Mouse (Mus musculus) midbrain, embryonic 12.5 days (tissue): ENCODE results near the gene Fbxw11. TPM values are rescaled to one million over a fixed set of nuclear protein-coding genes. Genes with fewer than 3 reads are reported as not detected.
"Not testable (repeated sequence)": the region's sequence is repeated elsewhere in the genome, so short reads cannot be mapped to it uniquely, and the experiment has no call there.

Source experiments
- ATAC-seq: fragments of 200-750 bp; cut with Nextera tagmentation; 2 replicates; pipeline ENCODE4 v1.8.0; 2017; ENCODE audit warnings: low read depth, moderate TSS enrichment, moderate library complexity; ENCODE audit not compliant: low FRiP score
- H3K27ac ChIP-seq: fragments of 300-500 bp; sonication (generic); replicated peaks from 2 replicates; pipeline ENCODE4 v1.5.1; 2016; ENCODE audit warnings: mild to moderate bottlenecking
- H3K27me3 ChIP-seq: fragments of 300-500 bp; sonication (generic); 2 replicates; pipeline ENCODE4 v1.6.1; 2016; ENCODE audit warnings: mild to moderate bottlenecking
- H3K36me3 ChIP-seq: fragments of 300-500 bp; sonication (generic); 2 replicates; pipeline ENCODE4 v1.6.1; 2016
- H3K4me1 ChIP-seq: fragments of 300-500 bp; sonication (generic); 2 replicates; pipeline ENCODE4 v1.6.1; 2016
- H3K4me2 ChIP-seq: fragments of 300-500 bp; sonication (generic); replicated peaks from 2 replicates; pipeline ENCODE4 v1.6.1; 2016; ENCODE audit warnings: mild to moderate bottlenecking, moderate library complexity
- H3K4me3 ChIP-seq: fragments of 300-500 bp; sonication (generic); 2 replicates; pipeline ENCODE4 v1.5.1; 2016; ENCODE audit warnings: mild to moderate bottlenecking
- H3K9ac ChIP-seq: fragments of 300-500 bp; sonication (generic); replicated peaks from 2 replicates; pipeline ENCODE4 v1.6.1; 2016; ENCODE audit warnings: mild to moderate bottlenecking, moderate library complexity
- H3K9me3 ChIP-seq: fragments of 300-500 bp; sonication (generic); 2 replicates; pipeline ENCODE4 v1.6.1; 2016; ENCODE audit warnings: mild to moderate bottlenecking
- WGBS: fragments of 180-500 bp; shearing (Covaris S2); methylation state at CpG from one replicate; pipeline ENCODE4 v1.1.7; 2016; 5-methylcytosine and 5-hydroxymethylcytosine counted together
- polyA plus RNA-seq: library from polyadenylated mRNA; unstranded; fragments of >200 nt; fragmentation: Nextera tagmentation; extraction: Ambion mirVana; gene quantifications from 2 replicates; pipeline ENCODE4 v1.2.1, GENCODE M21; 2016

The Fbxw11 gene
- polyA plus RNA-seq, 1 experiment from 2014 or later, result 110 TPM

DNA sequence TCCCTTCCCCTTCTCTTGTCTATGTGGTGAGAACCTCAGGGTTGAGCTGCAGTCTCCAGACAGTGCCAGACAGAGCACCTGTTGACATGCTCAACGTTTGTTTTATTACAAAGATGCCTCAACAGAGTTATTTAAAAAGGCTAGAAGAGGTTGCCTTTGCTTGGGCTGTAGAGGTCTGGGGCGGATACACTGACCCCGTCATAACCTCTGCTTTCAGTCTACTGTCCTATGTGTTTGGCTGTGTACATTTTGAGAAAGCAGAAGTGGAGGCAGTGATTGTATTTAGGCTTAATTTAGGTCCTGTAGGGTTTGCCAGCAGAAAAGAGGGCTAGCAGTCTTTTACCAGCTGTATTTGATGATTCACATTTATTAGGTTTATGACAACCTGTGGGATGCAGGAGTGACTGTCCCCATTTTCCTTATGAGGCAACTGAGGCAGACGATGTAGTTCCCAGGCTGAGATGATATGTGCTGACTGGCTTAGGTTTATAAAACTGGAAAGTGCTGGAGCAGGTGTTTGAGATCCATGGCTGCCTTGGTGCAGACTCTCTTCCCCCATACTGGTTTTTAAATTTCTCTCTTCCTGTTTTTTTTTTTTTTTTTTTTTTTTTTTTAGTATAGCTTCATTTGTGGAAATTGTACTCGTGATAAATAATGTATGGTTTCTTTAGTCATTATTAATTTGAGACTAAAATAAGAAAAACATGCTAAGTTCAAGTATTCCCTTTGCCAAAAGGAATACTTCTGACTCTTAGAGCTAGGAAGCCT is 40.0 kb downstream of the Fbxw11 start:
- H3K9me3 ChIP-seq, result no peaks in the 10 kb centered on the region
- H3K9ac ChIP-seq, result no peak overlapping the region
- peaks cover 15% of the 10 kb centered on the region; the same call in 1 of the 2 replicates for H3K4me1 ChIP-seq
- H3K36me3 ChIP-seq, result no peaks in the 10 kb centered on the region
- ATAC-seq, result no peak
- no peaks in the 10 kb centered on the region for H3K27me3 ChIP-seq
- WGBS, result 84% methylated on average over 5 of the region's 5 CpGs
- no peak overlapping the region for H3K4me3 ChIP-seq
- no peak overlapping the region for H3K4me2 ChIP-seq
- no peak overlapping the region for H3K27ac ChIP-seq

DNA sequence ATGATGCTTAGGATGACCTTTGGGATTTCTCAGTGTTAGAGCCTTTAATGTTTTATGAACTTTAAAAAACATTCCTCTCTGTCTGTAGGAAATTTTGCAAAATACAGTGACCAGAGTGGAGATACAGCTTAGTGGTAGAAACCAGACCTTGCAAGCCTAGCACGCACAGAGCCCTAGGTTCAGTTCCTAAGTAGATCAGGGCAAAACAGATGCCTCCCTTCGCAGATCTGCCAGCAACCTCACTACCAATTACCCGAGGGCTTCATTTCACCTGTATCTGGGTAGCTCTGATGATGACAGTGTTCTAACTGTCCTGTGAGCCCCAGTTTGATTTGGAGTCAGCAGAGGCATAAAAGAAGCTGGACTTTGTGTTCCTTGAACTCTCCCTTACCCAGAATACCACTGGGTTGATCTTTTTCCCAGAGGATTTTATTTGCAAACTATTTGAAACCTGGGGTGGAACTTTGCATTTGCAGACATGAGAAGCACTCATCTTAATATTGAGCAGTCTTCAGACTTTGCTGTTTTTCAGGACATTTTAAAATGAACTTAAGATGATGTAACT is 42.2 kb downstream of the Fbxw11 start:
- 87% methylated on average over 3 of the region's 3 CpGs for whole genome bisulfite sequencing
- no peaks in the 10 kb centered on the region for H3K27me3 ChIP-seq
- H3K36me3 ChIP-seq, result no peaks in the 10 kb centered on the region
- H3K9me3 ChIP-seq, result no peaks in the 10 kb centered on the region
- peaks cover 15% of the 10 kb centered on the region; the same call in 1 of the 2 replicates for H3K4me1 ChIP-seq
- H3K4me3 ChIP-seq, result no peak overlapping the region
- no peak for ATAC-seq
- no peak overlapping the region for H3K27ac ChIP-seq
- H3K4me2 ChIP-seq, result no peak overlapping the region
- no peak overlapping the region for H3K9ac ChIP-seq

DNA sequence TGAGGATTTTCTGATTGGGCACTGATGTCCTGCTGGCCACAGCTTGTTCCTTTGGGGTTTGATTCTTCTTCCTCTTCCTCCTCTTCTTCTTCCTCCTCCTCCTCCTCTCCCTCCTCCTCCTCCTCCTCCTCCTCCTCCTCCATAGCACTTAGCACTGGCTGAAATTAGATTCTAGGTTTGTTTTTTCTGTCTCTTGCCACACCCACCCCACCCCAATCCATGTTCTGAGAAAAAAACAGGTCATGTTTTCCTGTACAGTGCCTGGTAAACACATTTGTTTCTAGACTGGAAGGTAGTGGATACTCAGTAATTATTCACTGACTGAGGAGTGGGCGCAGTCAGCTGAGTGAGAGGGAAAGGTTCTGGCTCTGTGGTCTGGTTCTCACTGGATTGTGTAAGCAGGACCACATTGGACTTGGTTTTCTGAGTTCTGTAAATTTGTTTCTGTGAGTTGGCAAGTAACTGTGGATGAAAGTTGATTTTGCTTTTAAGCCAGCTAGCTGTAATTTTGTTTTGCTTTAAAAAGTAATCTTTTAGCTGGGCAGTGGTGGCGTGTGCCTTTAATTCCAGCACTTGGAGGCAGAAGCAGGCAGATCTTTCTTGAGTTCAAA is 45.8 kb downstream of the Fbxw11 start:
- H3K4me3 ChIP-seq, result no peak overlapping the region
- H3K9ac ChIP-seq, result no peak overlapping the region
- no peaks in the 10 kb centered on the region for H3K27me3 ChIP-seq
- no peak overlapping the region for H3K27ac ChIP-seq
- peaks cover 4% of the 10 kb centered on the region; the same call in 1 of the 2 replicates for H3K4me1 ChIP-seq
- 88% methylated on average over 2 of the region's 2 CpGs for WGBS
- H3K9me3 ChIP-seq, result no peaks in the 10 kb centered on the region
- no peak overlapping the region for H3K4me2 ChIP-seq
- H3K36me3 ChIP-seq, result no peaks in the 10 kb centered on the region
- ATAC-seq, result no peak

DNA sequence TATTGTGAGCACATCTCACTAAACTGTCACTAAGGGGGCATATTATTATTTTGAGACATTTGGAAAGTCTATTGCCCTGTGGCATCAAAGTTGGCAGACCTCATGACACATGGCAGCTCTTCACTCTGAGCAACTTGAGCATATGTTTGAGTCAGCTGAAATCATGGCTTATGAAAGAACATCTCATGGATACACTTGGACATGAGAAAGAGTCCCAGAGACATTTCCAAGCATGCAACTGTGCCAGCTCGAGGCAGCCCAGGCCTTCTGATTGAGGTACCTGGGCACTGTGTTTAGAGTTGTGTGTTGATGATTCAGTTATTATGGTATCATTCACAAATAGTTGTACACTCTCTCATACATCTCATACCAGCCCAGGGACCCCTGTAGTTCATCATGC is 47.0 kb downstream of the Fbxw11 start:
- Histone ChIP-seq H3K9ac (no peak overlapping the region), H3K27ac (no peak overlapping the region), H3K9me3 (no peaks in the 10 kb centered on the region), H3K4me2 (no peak overlapping the region), H3K36me3 (no peaks in the 10 kb centered on the region), H3K4me3 (no peak overlapping the region), H3K27me3 (no peaks in the 10 kb centered on the region), H3K4me1 (0 out of 2 replicates have a peak, but pooled peaks cover 3% of the 10 kb centered on the region)
- ATAC-seq, result no peak
- WGBS, result 96% methylated on average over 1 of the region's 1 CpGs

DNA sequence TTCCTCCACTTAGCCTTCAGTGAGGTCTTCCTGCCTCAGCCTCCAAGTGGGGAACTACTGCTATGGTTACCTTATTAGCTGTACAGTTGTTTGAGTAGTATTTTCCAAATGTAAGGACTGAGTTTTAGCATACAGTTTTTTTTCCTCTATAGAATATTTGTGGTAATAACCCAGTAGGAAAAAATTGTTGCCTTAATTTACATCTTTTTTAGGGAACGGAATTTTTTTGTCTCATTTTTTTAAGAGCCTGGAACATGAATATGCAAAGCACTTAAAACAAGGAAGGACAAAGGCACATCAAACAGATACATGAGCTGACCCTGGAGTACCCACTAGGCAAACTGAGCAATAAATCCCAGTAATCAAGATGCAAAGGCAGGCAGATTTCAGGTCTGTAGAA is 50.3 kb downstream of the Fbxw11 start:
- H3K9me3 ChIP-seq, result no peaks in the 10 kb centered on the region
- no peak for ATAC-seq
- H3K27me3 ChIP-seq, result no peaks in the 10 kb centered on the region
- no peak overlapping the region for H3K9ac ChIP-seq
- no peak overlapping the region for H3K4me2 ChIP-seq
- H3K36me3 ChIP-seq, result no peaks in the 10 kb centered on the region
- H3K4me3 ChIP-seq, result no peak overlapping the region
- 0 out of 2 replicates have a peak, but pooled peaks cover 5% of the 10 kb centered on the region for H3K4me1 ChIP-seq
- H3K27ac ChIP-seq, result no peak overlapping the region
- WGBS, result 84% methylated on average over 1 of the region's 1 CpGs

DNA sequence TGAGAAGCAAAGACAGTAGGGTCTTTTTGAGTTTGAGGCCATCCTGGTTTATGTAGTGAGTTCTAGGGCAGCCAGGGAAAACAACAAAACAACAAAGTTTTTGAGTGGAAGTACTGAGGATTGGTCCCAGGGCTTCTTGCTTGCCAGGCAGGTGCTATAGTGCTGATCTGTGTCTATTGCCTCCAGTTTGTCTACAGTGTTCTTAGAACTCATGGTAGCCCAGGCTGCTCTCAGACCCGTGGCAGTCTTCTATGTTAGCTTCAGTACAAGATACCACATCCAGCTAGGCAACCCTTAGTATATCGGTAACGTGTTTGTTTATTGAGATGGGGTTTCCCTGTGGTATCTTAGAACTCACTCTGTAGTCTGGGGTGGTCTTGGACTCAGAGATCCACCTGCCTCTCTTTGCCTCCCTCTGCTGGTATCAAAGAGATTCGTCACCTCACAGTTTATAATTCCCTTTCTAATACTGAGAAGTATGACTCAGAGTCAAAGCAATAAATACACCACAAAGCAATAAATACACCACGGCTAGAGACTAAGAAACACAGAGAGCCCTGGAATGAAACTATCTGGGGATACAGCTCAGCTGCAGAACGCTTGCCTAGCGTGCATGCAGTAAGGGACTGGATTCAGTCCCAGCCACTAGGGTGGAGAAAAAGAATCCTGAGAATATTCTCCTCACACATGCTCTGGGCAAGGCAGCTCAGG is 51.1 kb downstream of the Fbxw11 start:
- H3K27me3 ChIP-seq, result no peaks in the 10 kb centered on the region
- no peak overlapping the region for H3K4me2 ChIP-seq
- 70% methylated on average over 7 of the region's 7 CpGs for whole genome bisulfite sequencing
- no peaks in the 10 kb centered on the region for H3K36me3 ChIP-seq
- H3K9ac ChIP-seq, result no peak overlapping the region
- no peak overlapping the region for H3K4me3 ChIP-seq
- peaks cover 8% of the 10 kb centered on the region; the same call in 1 of the 2 replicates for H3K4me1 ChIP-seq
- ATAC-seq, result no peak
- no peak overlapping the region for H3K27ac ChIP-seq
- H3K9me3 ChIP-seq, result no peaks in the 10 kb centered on the region

DNA sequence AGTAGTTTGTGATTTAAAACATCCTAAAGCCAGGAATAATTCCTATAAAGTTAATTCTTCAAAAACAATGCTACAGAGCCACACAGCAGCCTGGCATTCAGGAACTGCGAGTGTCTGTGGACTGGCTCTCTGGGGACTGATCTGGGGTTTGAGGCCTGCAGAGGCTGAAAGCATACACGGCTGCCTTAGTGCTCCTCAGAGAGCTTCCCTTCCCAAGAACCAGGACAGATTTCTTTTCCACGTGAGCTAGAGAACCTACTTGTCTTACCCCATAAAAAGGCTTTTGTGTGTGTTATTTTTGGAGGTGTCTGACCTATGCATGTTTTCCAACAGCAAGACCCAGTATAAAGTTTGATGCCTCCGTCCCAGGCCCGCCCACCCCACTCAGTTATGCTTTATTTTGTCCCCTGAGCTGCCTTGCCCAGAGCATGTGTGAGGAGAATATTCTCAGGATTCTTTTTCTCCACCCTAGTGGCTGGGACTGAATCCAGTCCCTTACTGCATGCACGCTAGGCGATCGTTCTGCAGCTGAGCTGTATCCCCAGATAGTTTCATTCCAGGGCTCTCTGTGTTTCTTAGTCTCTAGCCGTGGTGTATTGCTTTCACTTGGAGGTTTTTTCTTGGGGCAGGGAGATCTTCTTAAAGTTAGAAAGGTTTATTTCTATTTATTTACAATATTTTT is 51.9 kb downstream of the Fbxw11 start:
- not testable (repeated sequence) for ATAC-seq, H3K9ac ChIP-seq, H3K4me2 ChIP-seq, H3K36me3 ChIP-seq, H3K27me3 ChIP-seq, H3K4me1 ChIP-seq, H3K27ac ChIP-seq, H3K9me3 ChIP-seq, H3K4me3 ChIP-seq
- WGBS, result 73% methylated on average over 9 of the region's 9 CpGs

DNA sequence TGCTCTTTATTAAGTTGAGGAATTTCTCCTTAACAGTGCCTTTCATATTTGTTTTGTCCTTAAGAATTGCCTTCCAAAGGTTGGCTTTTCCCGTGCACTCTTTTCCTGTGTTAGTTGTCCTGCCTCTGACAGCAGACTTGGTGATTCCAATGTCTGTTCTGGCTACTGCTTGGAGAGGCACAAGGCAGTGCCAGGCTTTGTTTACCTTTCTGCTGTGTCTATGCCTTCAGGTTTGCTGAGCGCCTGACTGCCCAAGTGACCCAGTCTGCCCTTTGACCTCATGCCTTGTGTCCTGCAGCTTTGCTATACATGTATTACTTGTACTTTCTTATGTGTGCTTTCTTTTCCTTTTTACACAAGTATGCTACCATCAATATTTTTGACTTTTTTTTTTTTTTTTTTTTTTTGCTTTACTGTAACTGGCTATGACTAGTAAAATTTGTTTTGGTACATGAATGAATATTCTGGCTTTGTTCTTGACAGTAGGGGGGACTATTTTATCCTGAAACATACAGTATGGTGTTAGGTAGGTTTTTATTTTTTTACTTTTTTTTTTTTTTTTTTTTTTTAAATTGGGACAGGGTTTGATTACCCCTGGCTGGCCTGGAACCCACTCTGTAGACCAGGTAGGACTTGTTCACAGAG is 54.0 kb downstream of the Fbxw11 start:
- H3K9ac ChIP-seq, result no peak overlapping the region
- H3K4me1 ChIP-seq, result peaks cover 8% of the 10 kb centered on the region; the same call in 1 of the 2 replicates
- no peaks in the 10 kb centered on the region for H3K36me3 ChIP-seq
- no peak for ATAC-seq
- no peak overlapping the region for H3K27ac ChIP-seq
- no peaks in the 10 kb centered on the region for H3K27me3 ChIP-seq
- WGBS, result 37% methylated on average over 2 of the region's 2 CpGs
- no peak overlapping the region for H3K4me3 ChIP-seq
- no peaks in the 10 kb centered on the region for H3K9me3 ChIP-seq
- H3K4me2 ChIP-seq, result no peak overlapping the region

DNA sequence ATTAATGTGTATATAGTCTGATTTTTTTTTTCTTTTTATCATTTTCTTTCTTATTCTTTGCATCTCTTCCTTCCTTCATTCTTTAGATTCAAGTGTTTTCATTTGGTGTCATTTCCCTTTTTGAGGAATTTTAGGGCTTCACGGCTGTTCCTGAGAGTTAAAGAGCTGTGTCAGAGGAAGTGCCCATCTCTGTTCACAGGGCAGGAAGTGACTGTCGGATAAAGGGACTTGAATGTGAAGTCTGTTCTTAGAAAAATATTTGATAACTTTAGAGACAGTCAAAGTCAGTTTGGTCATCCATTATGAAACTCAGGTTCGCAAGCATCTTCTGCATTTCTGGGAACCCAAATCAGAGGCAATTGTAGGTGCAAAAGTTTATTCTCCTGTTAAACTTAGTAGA is 55.2 kb downstream of the Fbxw11 start:
- no peak for ATAC-seq
- no peaks in the 10 kb centered on the region for H3K36me3 ChIP-seq
- H3K9me3 ChIP-seq, result no peaks in the 10 kb centered on the region
- no peak overlapping the region for H3K9ac ChIP-seq
- H3K4me2 ChIP-seq, result no peak overlapping the region
- H3K27ac ChIP-seq, result no peak overlapping the region
- 80% methylated on average over 3 of the region's 3 CpGs for WGBS
- H3K4me1 ChIP-seq, result peaks cover 13% of the 10 kb centered on the region; the same call in 1 of the 2 replicates
- no peaks in the 10 kb centered on the region for H3K27me3 ChIP-seq
- H3K4me3 ChIP-seq, result no peak overlapping the region

DNA sequence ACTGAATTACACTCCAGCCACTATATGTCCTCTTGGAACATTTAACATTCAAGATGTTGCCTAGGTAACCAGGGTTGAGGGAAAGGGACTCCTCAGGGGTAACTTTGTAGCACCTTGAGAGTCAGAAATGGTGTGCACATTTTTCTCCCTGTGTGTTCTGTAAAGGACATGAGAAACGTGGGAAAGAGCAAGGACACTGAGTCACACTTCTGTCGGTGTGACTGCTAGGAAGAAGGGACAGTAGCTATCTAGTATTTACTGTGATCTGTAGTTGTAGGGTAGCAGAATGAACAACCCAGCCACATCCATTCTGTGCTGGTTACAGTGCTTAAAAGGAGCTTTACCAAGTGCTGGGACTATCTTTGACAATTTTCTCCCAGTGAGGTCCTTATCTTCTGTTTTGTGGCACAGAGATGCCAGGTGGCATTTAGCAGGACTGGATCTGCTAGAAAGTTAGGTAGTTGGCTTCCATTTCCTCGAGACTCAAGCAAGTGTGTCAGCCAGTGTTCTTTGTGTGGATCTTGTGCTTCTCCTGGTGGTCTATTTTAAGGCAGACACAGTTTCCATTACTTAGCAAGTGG is 57.5 kb downstream of the Fbxw11 start:
- no peak overlapping the region for H3K4me3 ChIP-seq
- no peaks in the 10 kb centered on the region for H3K27me3 ChIP-seq
- no peak overlapping the region for H3K27ac ChIP-seq
- no peak overlapping the region for H3K9ac ChIP-seq
- no peak for ATAC-seq
- WGBS, result 83% methylated on average over 3 of the region's 3 CpGs
- H3K36me3 ChIP-seq, result no peaks in the 10 kb centered on the region
- H3K4me1 ChIP-seq, result peaks cover 21% of the 10 kb centered on the region
- no peaks in the 10 kb centered on the region for H3K9me3 ChIP-seq
- H3K4me2 ChIP-seq, result no peak overlapping the region

DNA sequence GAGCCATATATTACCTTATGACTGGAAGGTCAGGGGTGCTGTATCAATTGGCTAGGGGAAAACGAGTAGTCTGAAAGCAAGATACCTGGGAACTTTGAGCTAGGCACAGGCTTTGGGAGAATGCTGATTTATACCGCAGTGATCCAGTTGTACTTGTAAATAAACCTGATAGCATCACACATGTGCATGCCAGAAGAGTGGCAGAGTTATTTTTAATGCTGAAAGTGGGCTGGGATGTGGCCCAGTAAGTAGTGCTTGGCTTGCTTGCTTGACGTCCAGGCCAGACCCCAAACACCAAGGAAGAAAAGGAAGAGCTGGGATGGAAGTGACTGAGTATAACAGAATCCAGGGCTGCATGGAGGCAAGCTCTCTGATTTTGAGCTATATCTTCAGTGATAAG is 59.0 kb downstream of the Fbxw11 start:
- H3K36me3 ChIP-seq, result no peaks in the 10 kb centered on the region
- 78% methylated on average over 3 of the region's 3 CpGs for WGBS
- ATAC-seq, result no peak
- no peak overlapping the region for H3K4me3 ChIP-seq
- no peak overlapping the region for H3K9ac ChIP-seq
- H3K27me3 ChIP-seq, result no peaks in the 10 kb centered on the region
- H3K4me2 ChIP-seq, result no peak overlapping the region
- H3K27ac ChIP-seq, result no peak overlapping the region
- peaks cover 21% of the 10 kb centered on the region for H3K4me1 ChIP-seq
- H3K9me3 ChIP-seq, result no peaks in the 10 kb centered on the region
